Mouse (Mus musculus) T-cell, adult 66 days (primary cell): ENCODE measurements around the gene Cfap100. TPM values are rescaled to one million over a fixed set of nuclear protein-coding genes. Genes with fewer than 3 reads are reported as not detected.

Experiments
- total RNA-seq, 2 experiments: library from RNA; stranded (reverse); gene quantifications; 3 replicates in 1 of 2; 4 replicates in 1 of 2; pipeline ENCODE4 v1.2.4; 2023

Gene Cfap100
- total RNA-seq: not detected

DNA sequence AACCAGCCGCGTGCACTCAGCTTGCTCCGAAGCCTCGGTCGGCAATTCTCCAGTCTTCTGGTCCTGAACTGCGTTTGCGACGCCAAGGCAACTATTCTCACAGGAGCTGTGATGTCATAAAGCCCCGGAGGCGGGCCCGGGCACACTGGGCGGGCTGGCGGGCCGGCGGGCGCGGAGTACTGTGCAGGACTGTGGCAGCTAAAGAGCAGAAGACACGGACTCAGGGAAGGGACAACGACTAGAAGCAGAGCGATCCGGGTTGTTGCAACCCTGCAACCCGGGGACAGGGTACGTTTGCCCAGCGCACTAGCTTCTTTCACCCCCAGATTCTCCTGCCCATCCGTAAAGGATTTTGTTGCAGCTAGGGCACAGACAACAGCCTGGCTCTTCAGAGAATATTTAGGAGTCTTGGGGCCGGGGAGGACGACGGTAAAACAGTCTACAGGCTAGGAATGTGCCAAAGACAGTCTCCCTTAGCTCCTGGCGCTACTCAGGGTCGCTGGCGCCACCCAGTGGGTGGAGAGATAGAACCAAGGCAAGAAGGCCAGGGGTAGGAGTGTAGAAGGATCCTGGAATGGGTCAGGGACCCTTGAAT is at the start of gene Cfap100:
Gene Cfap100 (minus strand): TSS at position 418 of the 595 bp plus-strand sequence.

GRCm38 (mm10) chr6:90462181-90462706 is 33.6 kb upstream of the Cfap100 start, which contains the start of gene Klf15:
Klf15 (plus strand) TSS chr6:90462576.

GRCm38 (mm10) chr6:90368976-90369724 is 59.4 kb downstream of the Cfap100 start, which contains the start of gene Zxdc:
Zxdc (plus strand) TSS chr6:90369492.

Other genes starting within 250 kb of the Cfap100 start
- not detected for gene V1ra8, start 226.0 kb downstream of the Cfap100 start, total RNA-seq
- not detected for gene Vmn1r53, start 204.4 kb downstream of the Cfap100 start, total RNA-seq
- gene Vmn1r54, start 182.5 kb downstream of the Cfap100 start, total RNA-seq: not detected
- gene BC048671, start 127.6 kb downstream of the Cfap100 start, total RNA-seq: not detected
- gene Chst13, start 103.6 kb downstream of the Cfap100 start, total RNA-seq: not detected
- gene Uroc1, start 95.5 kb downstream of the Cfap100 start, total RNA-seq: not detected
- 10 to 100 TPM; 37.9 to 40.0 TPM for gene Zxdc, start 59.3 kb downstream of the Cfap100 start, total RNA-seq
- not detected for gene Klf15, start 33.8 kb upstream of the Cfap100 start, total RNA-seq
- 1 to 10 TPM in 1 of 2 experiments, under 1 TPM in 1; 0.71 to 1.2 TPM for gene Aldh1l1, start 57.6 kb upstream of the Cfap100 start, total RNA-seq
- 10 to 100 TPM; 21.9 to 22.8 TPM for gene Slc41a3, start 175.9 kb upstream of the Cfap100 start, total RNA-seq